Mouse (Mus musculus) kidney, embryonic 16.5 days (tissue): ENCODE measurements at regions not wholly inside any gene's neighbourhood (a gene's known extent, or its start where the extent isn't known, plus 50 kb on each side); places are given as distances from the start of the nearest gene placed in this dataset.

ENCODE experiments used
- ATAC-seq: fragments of 200-750 bp; cut with Nextera tagmentation; 2 replicates; pipeline ENCODE4 v1.8.0; 2017; ENCODE audit warnings: moderate TSS enrichment; ENCODE audit not compliant: low FRiP score, low TSS enrichment
- H3K27ac ChIP-seq: fragments of 300-500 bp; sonication (generic); 2 replicates; pipeline ENCODE4 v1.5.1; 2014; ENCODE audit warnings: low read length
- H3K27me3 ChIP-seq: fragments of 300-500 bp; sonication (generic); 2 replicates; pipeline ENCODE4 v1.6.1; 2014; ENCODE audit warnings: low read length, control low read depth, mixed read lengths; ENCODE audit not compliant: insufficient read depth
- H3K36me3 ChIP-seq: fragments of 300-500 bp; sonication (generic); 2 replicates; pipeline ENCODE4 v1.6.1; 2014; ENCODE audit warnings: low read length, control low read depth, mixed read lengths; ENCODE audit not compliant: insufficient read depth
- H3K4me1 ChIP-seq: fragments of 300-500 bp; sonication (generic); 2 replicates; pipeline ENCODE4 v1.6.1; 2014; ENCODE audit warnings: low read length, control low read depth, mixed read lengths; ENCODE audit not compliant: insufficient read depth
- H3K4me2 ChIP-seq: fragments of 300-500 bp; sonication (generic); replicated peaks from 2 replicates; pipeline ENCODE4 v1.6.1; 2014; ENCODE audit warnings: low read depth, low read length
- H3K4me3 ChIP-seq: fragments of 300-500 bp; sonication (generic); 2 replicates; pipeline ENCODE4 v1.5.1; 2014; ENCODE audit warnings: mild to moderate bottlenecking, low read length
- H3K9ac ChIP-seq: fragments of 300-500 bp; sonication (generic); replicated peaks from 2 replicates; pipeline ENCODE4 v1.6.1; 2014; ENCODE audit warnings: low read length
- H3K9me3 ChIP-seq: fragments of 300-500 bp; sonication (generic); 2 replicates; pipeline ENCODE4 v1.6.1; 2016; ENCODE audit warnings: low read length, control low read depth
- WGBS: fragments of 180-500 bp; shearing (Covaris S2); extraction: QIAGEN DNeasy Blood & Tissue Kit; methylation state at CpG from one replicate; pipeline ENCODE4 v1.1.7; 2014; 5-methylcytosine and 5-hydroxymethylcytosine counted together

- Histone ChIP-seq H3K4me3 (no peak overlapping the region), H3K4me2 (no peak overlapping the region), H3K27ac (no peak overlapping the region), H3K9me3 (no peaks in the 10 kb centered on the region), H3K36me3 (no peaks in the 10 kb centered on the region), H3K27me3 (no peaks in the 10 kb centered on the region), H3K4me1 (peaks cover 11% of the 10 kb centered on the region; the same call in 1 of the 2 replicates), H3K9ac (no peak overlapping the region)
- no peak for ATAC-seq
- WGBS, result 46% methylated on average over 7 of the region's 7 CpGs
Measured at GRCm38 (mm10) chr2:166382180-166382579, 226.7 kb upstream of the Sulf2 start.

DNA sequence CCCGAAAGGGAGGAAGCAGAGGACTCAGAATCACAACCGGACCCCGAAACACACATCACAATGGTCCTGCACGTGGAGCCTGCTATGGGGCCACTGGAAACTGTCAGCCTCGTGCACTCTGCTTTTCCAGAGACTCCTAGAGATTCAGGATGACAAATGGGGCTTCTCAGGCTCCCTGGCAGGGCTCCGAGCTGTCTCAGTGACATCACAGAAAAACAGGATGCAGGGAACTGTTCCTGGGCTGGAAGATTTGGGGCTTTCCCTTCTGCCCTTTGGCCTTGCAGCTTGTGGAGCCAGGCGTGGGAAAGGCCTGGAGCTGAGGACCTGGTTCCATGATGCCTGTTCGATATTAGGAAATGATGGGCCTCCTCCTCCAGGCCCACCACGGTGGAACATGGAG lies 225.4 kb upstream of the Sulf2 start:
- Histone ChIP-seq H3K27ac (no peak overlapping the region), H3K9me3 (no peaks in the 10 kb centered on the region), H3K27me3 (no peaks in the 10 kb centered on the region), H3K36me3 (no peaks in the 10 kb centered on the region), H3K4me3 (no peak overlapping the region), H3K9ac (no peak overlapping the region), H3K4me2 (no peak overlapping the region), H3K4me1 (peaks cover 12% of the 10 kb centered on the region; the same call in 1 of the 2 replicates)
- ATAC-seq, result no peak
- WGBS, result 59% methylated on average over 9 of the region's 9 CpGs

DNA sequence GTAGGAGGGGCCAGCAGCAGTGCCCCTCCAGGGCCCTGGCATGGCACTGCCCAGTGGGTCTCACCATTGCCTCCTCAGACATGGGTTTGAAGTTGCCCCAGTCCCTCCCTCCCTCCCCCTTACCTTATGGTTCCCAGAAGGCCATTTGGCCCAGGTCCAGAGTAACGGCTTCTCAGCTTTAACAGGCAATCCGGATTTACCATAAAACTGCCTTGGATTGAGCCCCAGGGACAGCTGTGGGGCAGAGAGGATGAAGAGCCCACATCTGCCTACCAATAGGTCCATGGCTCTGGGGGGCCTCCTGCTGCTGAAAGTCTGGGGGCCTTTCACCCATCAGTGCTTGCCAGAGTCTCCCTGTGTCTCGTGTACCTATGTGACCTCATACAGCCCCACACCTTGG lies 222.9 kb upstream of the Sulf2 start:
- 38% methylated on average over 3 of the region's 3 CpGs for WGBS
- ATAC-seq, result no peak
- no peaks in the 10 kb centered on the region for H3K9me3 ChIP-seq
- H3K4me1 ChIP-seq, result peaks cover 12% of the 10 kb centered on the region; the same call in 1 of the 2 replicates
- H3K9ac ChIP-seq, result no peak overlapping the region
- H3K4me3 ChIP-seq, result no peak overlapping the region
- H3K27ac ChIP-seq, result no peak overlapping the region
- no peaks in the 10 kb centered on the region for H3K27me3 ChIP-seq
- H3K36me3 ChIP-seq, result no peaks in the 10 kb centered on the region
- no peak overlapping the region for H3K4me2 ChIP-seq

DNA sequence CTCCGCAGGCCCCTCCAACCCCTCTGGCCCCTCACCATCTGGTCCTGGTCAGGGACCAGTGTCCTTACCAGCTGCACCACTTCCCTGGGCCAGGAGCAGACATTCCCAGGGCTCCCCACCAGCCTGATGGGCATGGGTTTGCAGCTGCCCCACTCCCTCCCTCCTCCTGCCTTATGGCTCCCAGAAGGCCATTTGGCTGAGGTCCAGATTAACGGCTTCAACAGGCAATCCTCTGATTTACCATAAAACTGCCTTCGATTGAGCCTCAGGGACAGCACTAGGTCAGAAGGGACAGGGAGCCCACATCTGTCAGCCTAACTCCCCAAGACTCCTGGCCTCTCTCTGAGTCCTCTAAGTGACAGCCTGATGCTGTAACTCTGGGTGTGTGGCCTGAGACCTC lies 221.9 kb upstream of the Sulf2 start:
- WGBS, result 26% methylated on average over 3 of the region's 3 CpGs
- H3K4me2 ChIP-seq, result no peak overlapping the region
- no peaks in the 10 kb centered on the region for H3K27me3 ChIP-seq
- no peak overlapping the region for H3K4me3 ChIP-seq
- H3K36me3 ChIP-seq, result no peaks in the 10 kb centered on the region
- H3K27ac ChIP-seq, result no peak overlapping the region; the same call in 1 of the 2 replicates
- no peak overlapping the region for H3K9ac ChIP-seq
- H3K4me1 ChIP-seq, result peaks cover 12% of the 10 kb centered on the region; the same call in 1 of the 2 replicates
- no peaks in the 10 kb centered on the region for H3K9me3 ChIP-seq
- ATAC-seq, result no peak

DNA sequence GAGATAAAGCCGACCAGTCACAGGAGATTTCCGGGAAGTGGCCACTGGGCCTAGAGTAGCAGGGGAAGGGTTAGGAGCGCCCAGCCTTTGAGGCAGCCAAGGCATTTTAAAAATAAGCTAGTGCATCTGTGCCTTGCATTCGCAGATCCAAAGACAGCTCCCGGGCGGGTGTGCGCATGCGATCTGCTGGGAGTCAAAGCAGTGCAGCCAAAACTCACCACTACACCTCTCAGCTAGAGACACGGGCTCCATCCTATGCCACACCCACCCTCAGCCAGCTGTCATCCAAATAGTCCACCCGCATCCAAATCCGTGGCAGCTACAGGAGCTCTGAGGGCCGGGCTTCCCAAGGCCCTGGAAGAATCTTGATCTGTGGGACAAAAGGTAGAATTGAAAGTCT lies 220.2 kb upstream of the Sulf2 start:
- H3K4me2 ChIP-seq, result no peak overlapping the region

GRCm38 (mm10) chr2:166370776-166371175 lies 215.3 kb upstream of the Sulf2 start:
- no peak overlapping the region for H3K4me2 ChIP-seq
- H3K27ac ChIP-seq, result no peak overlapping the region
- peaks cover 3% of the 10 kb centered on the region; the same call in 1 of the 2 replicates for H3K9me3 ChIP-seq
- no peaks in the 10 kb centered on the region for H3K4me1 ChIP-seq
- no peak overlapping the region for H3K9ac ChIP-seq
- H3K27me3 ChIP-seq, result no peaks in the 10 kb centered on the region
- 84% methylated on average over 6 of the region's 6 CpGs for WGBS
- no peaks in the 10 kb centered on the region for H3K36me3 ChIP-seq
- no peak overlapping the region for H3K4me3 ChIP-seq
- ATAC-seq, result no peak

More for the DNA sequence above, 220.2 kb upstream of the Sulf2 start:
- Histone ChIP-seq H3K9ac (no peak overlapping the region), H3K4me3 (no peak overlapping the region), H3K9me3 (no peaks in the 10 kb centered on the region), H3K36me3 (no peaks in the 10 kb centered on the region), H3K27ac (no peak overlapping the region), H3K4me1 (peaks cover 12% of the 10 kb centered on the region; the same call in 1 of the 2 replicates), H3K27me3 (no peaks in the 10 kb centered on the region)
- WGBS, result 87% methylated on average over 12 of the region's 12 CpGs
- ATAC-seq, result no peak

DNA sequence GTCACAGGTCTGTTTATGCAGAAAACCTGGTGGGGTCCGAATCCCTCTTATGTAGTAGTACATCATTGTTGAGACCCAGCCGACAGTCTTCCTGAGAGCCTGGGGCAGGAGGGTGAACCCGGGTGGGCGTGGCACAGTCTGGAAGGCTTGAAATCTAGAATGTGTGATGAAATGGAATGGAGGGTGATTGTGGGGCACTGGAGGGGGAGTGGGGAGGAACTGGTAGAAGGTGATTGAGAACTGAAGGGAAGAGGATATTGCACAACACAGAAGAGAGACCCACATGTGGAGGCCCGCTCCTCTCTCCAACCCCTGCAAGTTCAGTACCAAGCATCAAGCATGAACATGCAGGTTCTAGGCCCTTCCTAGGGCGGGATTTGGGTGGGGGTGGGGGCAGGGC lies 206.2 kb upstream of the Sulf2 start:
- Histone ChIP-seq H3K4me1 (peaks cover 15% of the 10 kb centered on the region), H3K9me3 (no peaks in the 10 kb centered on the region), H3K4me2 (no peak overlapping the region), H3K9ac (no peak overlapping the region), H3K4me3 (no peak overlapping the region), H3K36me3 (no peaks in the 10 kb centered on the region), H3K27ac (no peak overlapping the region), H3K27me3 (no peaks in the 10 kb centered on the region)
- no peak for ATAC-seq
- 77% methylated on average over 6 of the region's 6 CpGs for WGBS

DNA sequence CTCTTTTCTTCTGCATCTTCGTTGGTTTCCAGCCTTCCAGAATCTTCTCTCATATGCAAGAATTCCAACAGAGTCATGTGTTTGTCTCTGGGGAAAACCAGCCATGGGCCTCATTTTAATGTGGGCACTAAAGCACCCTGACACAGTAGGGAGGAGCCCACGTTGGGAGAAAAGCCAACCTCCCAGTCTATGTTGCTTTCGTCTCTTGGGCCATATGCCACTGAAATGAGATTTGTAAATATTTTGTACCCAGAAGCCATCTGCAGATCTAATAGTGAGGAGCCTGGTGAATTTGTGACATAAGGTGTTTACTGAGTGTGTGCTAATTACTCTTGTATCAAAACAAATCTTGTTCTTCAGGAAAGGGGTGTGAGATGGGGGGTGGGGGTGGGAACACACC lies 205.3 kb upstream of the Sulf2 start:
- H3K4me2 ChIP-seq, result no peak overlapping the region
- no peaks in the 10 kb centered on the region for H3K36me3 ChIP-seq
- H3K9ac ChIP-seq, result no peak overlapping the region
- no peak overlapping the region for H3K27ac ChIP-seq
- no peaks in the 10 kb centered on the region for H3K27me3 ChIP-seq
- no peaks in the 10 kb centered on the region for H3K9me3 ChIP-seq
- WGBS, result 64% methylated on average over 3 of the region's 3 CpGs
- peaks cover 24% of the 10 kb centered on the region for H3K4me1 ChIP-seq
- no peak for ATAC-seq
- H3K4me3 ChIP-seq, result no peak overlapping the region

DNA sequence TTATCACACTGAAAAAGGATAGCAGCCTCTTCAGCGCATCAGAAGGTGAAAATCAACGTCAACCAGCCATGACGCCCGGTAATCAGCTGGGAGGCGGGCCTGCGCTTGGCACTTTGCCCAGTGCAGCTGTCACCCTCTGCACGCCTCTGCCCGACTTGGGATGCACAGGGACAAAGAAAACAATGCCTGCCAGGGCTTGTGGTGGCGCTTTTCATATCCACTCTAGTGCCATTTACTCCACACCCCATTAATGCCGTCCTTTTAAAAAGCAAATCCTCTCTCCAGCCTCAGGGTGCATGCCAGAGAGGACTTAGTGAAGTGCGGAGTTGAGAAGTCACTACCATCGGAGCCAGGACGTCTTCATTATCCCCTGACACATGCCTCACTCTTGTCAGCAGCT lies 204.5 kb upstream of the Sulf2 start:
- 28% methylated on average over 13 of the region's 13 CpGs for WGBS
- Histone ChIP-seq H3K4me3 (no peak overlapping the region), H3K27ac (no peak overlapping the region), H3K27me3 (no peaks in the 10 kb centered on the region), H3K4me2 (no peak overlapping the region), H3K9ac (no peak overlapping the region), H3K36me3 (no peaks in the 10 kb centered on the region), H3K4me1 (peaks cover 31% of the 10 kb centered on the region), H3K9me3 (no peaks in the 10 kb centered on the region)
- ATAC-seq, result no peak

GRCm38 (mm10) chr2:166357824-166358223 lies 202.4 kb upstream of the Sulf2 start:
- no peak overlapping the region for H3K4me3 ChIP-seq
- no peaks in the 10 kb centered on the region for H3K27me3 ChIP-seq
- WGBS, result 50% methylated on average over 7 of the region's 7 CpGs
- no peaks in the 10 kb centered on the region for H3K9me3 ChIP-seq
- ATAC-seq, result no peak
- H3K4me2 ChIP-seq, result no peak overlapping the region
- H3K4me1 ChIP-seq, result peaks cover 45% of the 10 kb centered on the region
- no peak overlapping the region for H3K27ac ChIP-seq
- no peaks in the 10 kb centered on the region for H3K36me3 ChIP-seq
- no peak overlapping the region for H3K9ac ChIP-seq
